Mouse (Mus musculus) kidney, postnatal 36 days (tissue): ENCODE measurements at regions not wholly inside any gene's neighbourhood (a gene's known extent, or its start where the extent isn't known, plus 50 kb on each side); places are given as distances from the start of the nearest gene placed in this dataset.
A peak's percentile ranks its signal among the peaks of the same experiment; 100 is the strongest.

Experiments
- DNase-seq, 2 experiments: peaks; one replicate each; pipeline ENCODE4 v3.0.0; 2021 to 2022; ENCODE audit warnings: mixed read lengths in 2 of 2

GRCm38 (mm10) chr10:21777103-21777502, 104.9 kb upstream of the Sgk1 start:
- no peak for DNase-seq

- peak; percentile 14 to 56 for DNase-seq
Measured at GRCm38 (mm10) chr10:21783478-21783877, 98.5 kb upstream of the Sgk1 start.

- DNase-seq, result no peak
Measured at GRCm38 (mm10) chr10:21785110-21785509, 96.9 kb upstream of the Sgk1 start.

GRCm38 (mm10) chr10:21785785-21786184, 96.2 kb upstream of the Sgk1 start:
- DNase-seq, result no peak

GRCm38 (mm10) chr10:21789847-21790530, 92.0 kb upstream of the Sgk1 start:
- peak; percentile 18 to 38 for DNase-seq

- no peak for DNase-seq
Measured at GRCm38 (mm10) chr10:21790991-21791390, 91.0 kb upstream of the Sgk1 start.

- DNase-seq, result no peak
Measured at GRCm38 (mm10) chr10:21792431-21792830, 89.6 kb upstream of the Sgk1 start.

- DNase-seq, result no peak
Measured at GRCm38 (mm10) chr10:21793641-21794040, 88.3 kb upstream of the Sgk1 start.

GRCm38 (mm10) chr10:21796386-21796785, 85.6 kb upstream of the Sgk1 start:
- DNase-seq, result no peak

- DNase-seq, result no peak
Measured at GRCm38 (mm10) chr10:21798103-21798502, 83.9 kb upstream of the Sgk1 start.

- DNase-seq, result no peak
Measured at GRCm38 (mm10) chr10:21801556-21801955, 80.4 kb upstream of the Sgk1 start.

- no peak for DNase-seq
Measured at GRCm38 (mm10) chr10:21803184-21803583, 78.8 kb upstream of the Sgk1 start.

- no peak for DNase-seq
Measured at GRCm38 (mm10) chr10:21804761-21805160, 77.2 kb upstream of the Sgk1 start.

GRCm38 (mm10) chr10:21805606-21806005, 76.4 kb upstream of the Sgk1 start:
- DNase-seq, result no peak

- no peak for DNase-seq
Measured at GRCm38 (mm10) chr10:21806716-21807115, 75.3 kb upstream of the Sgk1 start.

- DNase-seq, result no peak
Measured at GRCm38 (mm10) chr10:21819686-21820085, 62.3 kb upstream of the Sgk1 start.

- DNase-seq, result no peak
Measured at GRCm38 (mm10) chr10:21821421-21821820, 60.6 kb upstream of the Sgk1 start.

GRCm38 (mm10) chr10:21824418-21825025, 57.5 kb upstream of the Sgk1 start:
- no peak for DNase-seq

GRCm38 (mm10) chr10:21826793-21827504, 55.0 kb upstream of the Sgk1 start:
- DNase-seq, result peak; percentile 26 to 47

GRCm38 (mm10) chr10:21827505-21827844, 54.5 kb upstream of the Sgk1 start:
- no peak for DNase-seq

GRCm38 (mm10) chr10:21828432-21829061, 53.4 kb upstream of the Sgk1 start:
- DNase-seq, result no peak

- no peak for DNase-seq
Measured at GRCm38 (mm10) chr10:21829062-21829731, 52.8 kb upstream of the Sgk1 start.
